Mouse (Mus musculus) hindbrain, embryonic 15.5 days (tissue): Measurements from ENCODE around the gene Cga. TPM values are rescaled to one million over a fixed set of nuclear protein-coding genes. Genes with fewer than 3 reads are reported as not detected.

Experiments used
- ATAC-seq: fragments of 200-750 bp; cut with Nextera tagmentation; 2 replicates; pipeline ENCODE4 v1.8.0; 2017; ENCODE audit warnings: low read depth, moderate number of reproducible peaks, moderate TSS enrichment; ENCODE audit not compliant: low FRiP score
- H3K27ac ChIP-seq: fragments of 300-500 bp; sonication (generic); replicated peaks from 2 replicates; pipeline ENCODE4 v1.5.1; 2015; ENCODE audit warnings: mild to moderate bottlenecking, inconsistent platforms
- H3K27me3 ChIP-seq: fragments of 300-500 bp; sonication (generic); 2 replicates; pipeline ENCODE4 v1.6.1; 2015; ENCODE audit warnings: control low read depth, inconsistent platforms
- H3K36me3 ChIP-seq: fragments of 300-500 bp; sonication (generic); 2 replicates; pipeline ENCODE4 v1.6.1; 2015; ENCODE audit warnings: control low read depth, inconsistent platforms
- H3K4me1 ChIP-seq: fragments of 300-500 bp; sonication (generic); replicated peaks from 2 replicates; pipeline ENCODE4 v1.6.1; 2015; ENCODE audit warnings: control low read depth, inconsistent platforms
- H3K4me2 ChIP-seq: fragments of 300-500 bp; sonication (generic); 2 replicates; pipeline ENCODE4 v1.6.1; 2015; ENCODE audit warnings: moderate library complexity, mild to moderate bottlenecking, inconsistent platforms
- H3K4me3 ChIP-seq: fragments of 300-500 bp; sonication (generic); 2 replicates; pipeline ENCODE4 v1.5.1; 2015; ENCODE audit warnings: mild to moderate bottlenecking, inconsistent platforms
- H3K9ac ChIP-seq: fragments of 300-500 bp; sonication (generic); 2 replicates; pipeline ENCODE4 v1.6.1; 2015; ENCODE audit warnings: inconsistent platforms
- H3K9me3 ChIP-seq: fragments of 300-500 bp; sonication (generic); 2 replicates; pipeline ENCODE4 v1.6.1; 2016; ENCODE audit warnings: control low read depth, inconsistent platforms
- WGBS: fragments of 180-500 bp; shearing (Covaris S2); methylation state at CpG from one replicate; pipeline ENCODE4 v1.1.7; 2015; 5-methylcytosine and 5-hydroxymethylcytosine counted together
- polyA plus RNA-seq: library from polyadenylated mRNA; unstranded; fragments of >200 nt; fragmentation: Nextera tagmentation; extraction: Ambion mirVana; gene quantifications from 2 replicates; pipeline ENCODE4 v1.2.1, GENCODE M21; 2015

Gene Cga
- not detected in 2 replicates for polyA plus RNA-seq

DNA sequence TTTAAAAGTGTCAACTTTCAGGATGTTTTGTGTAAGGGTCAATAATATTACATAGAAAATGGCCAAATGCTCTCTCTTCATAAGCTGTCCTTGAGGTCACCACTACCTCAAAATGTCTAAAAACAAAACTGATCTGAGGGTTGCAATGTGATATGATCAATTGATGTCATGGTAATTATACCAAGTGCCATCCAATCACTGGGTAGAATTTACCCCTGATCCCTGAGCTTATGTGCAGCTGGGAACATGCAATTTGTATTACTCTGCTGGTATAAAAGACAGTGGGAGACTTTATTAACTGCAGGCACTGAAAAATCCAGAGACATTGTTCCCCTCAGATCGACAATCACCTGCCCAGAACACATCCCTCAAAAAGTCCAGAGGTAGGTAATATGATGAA, at the start of gene Cga:
Gene Cga, plus strand, starts transcription at position 301 of the 400 bp plus-strand sequence.
- no peak within 1 kb of the TSS for H3K9ac ChIP-seq
- no peaks in the 10 kb centered on the region for H3K36me3 ChIP-seq
- WGBS = 79% methylated on average over 1 of the region's 1 CpGs
- no peak within 1 kb of the TSS for H3K4me3 ChIP-seq
- H3K27ac ChIP-seq = no peak within 1 kb of the TSS
- no peak for ATAC-seq
- no peaks in the 10 kb centered on the region for H3K4me1 ChIP-seq
- H3K27me3 ChIP-seq = peaks cover 18% of the 10 kb centered on the region
- no peaks in the 10 kb centered on the region for H3K9me3 ChIP-seq
- H3K4me2 ChIP-seq = no peak within 1 kb of the TSS

DNA sequence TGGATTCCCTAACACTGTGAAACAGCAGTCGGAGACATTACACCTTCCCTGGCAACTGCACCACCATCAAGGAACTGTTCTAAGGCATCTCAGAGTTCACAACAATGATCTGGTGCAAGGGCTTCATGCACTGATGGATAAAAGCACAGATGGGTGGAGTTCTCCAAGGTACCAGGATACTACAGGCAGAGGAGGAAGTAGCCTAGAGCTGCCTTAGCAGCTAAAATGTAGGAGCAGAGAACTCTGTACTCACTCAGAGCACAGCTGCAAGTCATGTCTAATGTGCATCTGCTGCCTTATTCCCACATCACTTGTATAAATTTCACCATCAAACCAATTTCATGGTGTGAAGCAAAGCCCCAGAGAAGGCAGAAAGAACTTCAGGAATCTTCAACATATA, 49.7 kb upstream of the Cga start:
- 91% methylated on average over 1 of the region's 1 CpGs for WGBS
- Histone ChIP-seq H3K27ac (no peak overlapping the region), H3K9ac (no peak overlapping the region), H3K4me1 (peaks cover 10% of the 10 kb centered on the region; the same call in 1 of the 2 replicates), H3K4me2 (no peak overlapping the region), H3K27me3 (no peaks in the 10 kb centered on the region), H3K9me3 (no peaks in the 10 kb centered on the region), H3K4me3 (no peak overlapping the region), H3K36me3 (peaks cover 3% of the 10 kb centered on the region; the same call in 1 of the 2 replicates)
- ATAC-seq = no peak

DNA sequence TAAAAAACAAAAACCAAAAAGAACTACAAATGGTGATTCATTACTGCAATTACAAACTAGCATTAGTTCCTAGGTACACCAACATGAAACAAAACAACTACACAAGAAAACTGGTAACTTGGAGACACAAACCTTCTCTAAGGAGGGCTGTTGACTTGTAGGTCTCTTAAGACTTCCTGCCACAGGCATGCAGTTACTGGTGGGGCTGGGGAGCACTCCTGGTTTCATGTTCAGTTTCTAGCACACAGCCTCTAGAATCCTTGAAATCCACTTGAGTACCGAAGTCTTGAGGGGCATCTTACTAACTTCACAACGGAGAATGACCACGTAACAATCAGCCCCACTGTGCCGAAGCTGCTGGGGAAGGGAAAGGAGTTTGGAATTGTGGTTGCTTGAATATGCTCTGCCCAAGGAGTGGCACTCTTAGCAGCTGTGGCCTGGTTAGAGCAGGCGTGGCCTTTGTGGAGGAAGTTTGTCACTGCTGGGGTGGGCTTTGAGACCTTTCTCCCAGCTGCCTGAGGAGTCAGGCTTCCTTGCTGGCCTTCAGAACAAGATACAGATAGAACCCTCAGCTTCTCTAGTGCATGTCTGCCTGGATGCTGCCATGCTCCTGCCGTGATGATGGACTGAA, 45.8 kb upstream of the Cga start:
- WGBS = 92% methylated on average over 6 of the region's 6 CpGs
- H3K9me3 ChIP-seq = no peaks in the 10 kb centered on the region
- ATAC-seq = no peak

DNA sequence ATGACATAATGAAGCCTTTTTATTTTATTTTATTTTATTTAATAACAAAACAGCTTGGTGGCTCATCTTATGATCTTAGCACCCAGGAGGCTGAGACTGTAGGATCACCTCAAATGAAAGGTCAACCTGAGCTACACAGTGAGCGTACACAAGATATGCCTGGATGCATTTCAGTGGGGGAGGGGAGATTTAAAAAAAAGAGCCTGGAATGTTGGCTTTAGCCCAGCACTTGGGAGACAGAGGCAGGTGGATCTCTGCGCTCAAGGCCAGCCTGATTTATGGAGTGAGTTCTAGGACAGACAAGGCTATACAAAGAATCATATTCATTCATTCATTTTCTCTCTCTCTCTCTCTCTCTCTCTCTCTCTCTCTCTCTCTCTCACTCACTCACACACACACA, 43.4 kb upstream of the Cga start:
- H3K27me3 ChIP-seq = no peaks in the 10 kb centered on the region
- H3K36me3 ChIP-seq = no peaks in the 10 kb centered on the region
- no peak for ATAC-seq
- no peaks in the 10 kb centered on the region for H3K9me3 ChIP-seq
- no peak overlapping the region for H3K9ac ChIP-seq
- no peak overlapping the region for H3K4me2 ChIP-seq
- H3K4me3 ChIP-seq = no peak overlapping the region
- H3K27ac ChIP-seq = no peak overlapping the region
- no peaks in the 10 kb centered on the region for H3K4me1 ChIP-seq
- 84% methylated on average over 2 of the region's 2 CpGs for WGBS

More for the DNA sequence above, 45.8 kb upstream of the Cga start:
- no peak overlapping the region for H3K9ac ChIP-seq
- H3K4me3 ChIP-seq = no peak overlapping the region
- peaks cover 10% of the 10 kb centered on the region; the same call in 1 of the 2 replicates for H3K4me1 ChIP-seq
- H3K27ac ChIP-seq = no peak overlapping the region
- no peaks in the 10 kb centered on the region for H3K27me3 ChIP-seq
- H3K36me3 ChIP-seq = no peaks in the 10 kb centered on the region
- H3K4me2 ChIP-seq = no peak overlapping the region

DNA sequence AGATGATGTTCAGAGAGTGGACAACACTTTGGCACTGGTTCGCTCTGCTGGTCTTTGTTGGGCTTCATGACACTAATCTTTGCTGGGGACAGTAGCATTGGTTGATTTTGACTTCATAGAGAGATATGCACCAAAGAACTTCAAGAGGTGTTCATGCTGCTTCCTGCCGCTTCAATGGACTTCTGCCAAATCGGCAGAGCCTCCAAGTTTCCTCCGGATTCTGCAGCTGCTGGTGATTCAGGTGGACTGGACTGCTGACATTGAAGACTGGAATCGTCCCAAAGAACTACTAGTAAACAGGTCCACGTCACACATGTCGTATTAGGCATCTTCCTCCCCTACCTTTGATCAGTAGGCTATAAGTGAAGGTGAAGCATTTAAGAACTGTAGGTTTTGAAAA, 41.5 kb upstream of the Cga start:
- no peaks in the 10 kb centered on the region for H3K36me3 ChIP-seq
- ATAC-seq = no peak
- no peak overlapping the region for H3K27ac ChIP-seq
- H3K9ac ChIP-seq = no peak overlapping the region
- H3K4me2 ChIP-seq = no peak overlapping the region
- WGBS = 92% methylated on average over 7 of the region's 7 CpGs
- no peak overlapping the region for H3K4me3 ChIP-seq
- H3K27me3 ChIP-seq = no peaks in the 10 kb centered on the region
- H3K9me3 ChIP-seq = no peaks in the 10 kb centered on the region
- H3K4me1 ChIP-seq = no peaks in the 10 kb centered on the region

DNA sequence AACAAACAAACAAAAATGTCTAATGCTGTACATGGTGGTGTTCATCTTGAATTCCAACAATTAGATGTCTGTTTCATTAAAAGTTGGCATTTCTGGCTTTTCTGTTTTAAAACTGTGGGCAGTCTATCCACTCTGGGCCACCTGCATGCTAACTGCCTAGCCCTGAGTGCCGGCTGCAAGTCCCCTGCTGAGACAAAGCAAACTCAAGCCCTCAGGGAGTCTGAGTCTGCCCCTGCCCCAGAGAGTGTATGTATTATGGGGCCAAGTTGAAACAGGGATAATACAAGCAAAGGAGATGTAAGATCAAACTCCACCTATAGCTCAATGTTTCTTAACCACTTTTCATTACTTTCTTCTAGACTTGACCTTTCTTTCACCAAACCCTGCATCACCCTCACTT, 37.6 kb upstream of the Cga start:
- Histone ChIP-seq H3K27ac (no peak overlapping the region), H3K9ac (no peak overlapping the region), H3K4me1 (peaks cover 11% of the 10 kb centered on the region; the same call in 1 of the 2 replicates), H3K36me3 (no peaks in the 10 kb centered on the region), H3K4me3 (no peak overlapping the region), H3K27me3 (no peaks in the 10 kb centered on the region), H3K9me3 (no peaks in the 10 kb centered on the region), H3K4me2 (no peak overlapping the region)
- no peak for ATAC-seq
- 10% methylated on average over 1 of the region's 1 CpGs for WGBS

DNA sequence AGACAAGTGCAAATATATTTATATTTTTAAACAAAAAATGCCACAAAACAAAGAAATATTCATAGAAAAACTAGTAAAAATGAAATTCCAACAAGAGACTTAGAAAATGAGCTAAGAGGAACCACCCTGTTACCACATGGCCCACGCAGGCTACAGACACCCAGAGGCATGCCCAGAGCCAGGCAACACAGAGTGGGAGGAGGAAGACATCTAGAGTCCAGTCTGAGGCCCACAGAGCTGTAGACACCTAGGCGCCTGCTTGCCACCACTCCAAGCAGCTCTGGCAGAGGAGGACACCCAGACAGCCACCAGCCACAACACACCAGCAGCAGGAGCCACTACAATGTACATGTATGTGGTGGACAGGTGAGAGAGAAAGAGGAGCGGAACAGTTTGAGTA, 34.7 kb upstream of the Cga start:
- ATAC-seq = no peak
- Histone ChIP-seq H3K9me3 (no peaks in the 10 kb centered on the region), H3K9ac (no peak overlapping the region), H3K4me1 (peaks cover 11% of the 10 kb centered on the region; the same call in 1 of the 2 replicates), H3K27me3 (no peaks in the 10 kb centered on the region), H3K4me3 (no peak overlapping the region), H3K36me3 (no peaks in the 10 kb centered on the region), H3K4me2 (no peak overlapping the region), H3K27ac (no peak overlapping the region)
- 92% methylated on average over 3 of the region's 3 CpGs for WGBS

DNA sequence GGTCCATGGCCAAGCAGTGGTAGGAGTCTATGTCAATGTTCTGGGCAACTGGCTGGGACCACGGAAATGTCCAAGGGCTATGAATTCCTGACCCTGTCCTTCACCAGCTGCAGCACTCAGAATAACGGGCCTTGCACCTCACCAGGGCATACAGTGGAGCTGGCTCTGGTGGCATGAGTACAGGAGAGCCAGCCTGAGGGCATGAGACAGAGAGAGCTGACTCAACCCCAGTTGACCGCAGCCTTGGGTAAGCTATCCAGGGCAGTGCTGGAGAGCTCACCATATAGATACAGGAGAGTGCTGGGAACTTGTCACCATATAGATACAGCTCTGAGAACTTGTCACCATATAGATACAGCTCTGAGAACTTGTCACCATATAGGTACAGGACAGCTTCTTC, 34.2 kb upstream of the Cga start:
- Histone ChIP-seq H3K4me1 (peaks cover 11% of the 10 kb centered on the region; the same call in 1 of the 2 replicates), H3K27me3 (no peaks in the 10 kb centered on the region), H3K9me3 (no peaks in the 10 kb centered on the region), H3K36me3 (no peaks in the 10 kb centered on the region), H3K4me2 (no peak overlapping the region), H3K4me3 (no peak overlapping the region), H3K9ac (no peak overlapping the region), H3K27ac (no peak overlapping the region)
- ATAC-seq = peak; percentile 43; the same call in 1 of the 2 replicates
- 88% methylated on average over 3 of the region's 3 CpGs for WGBS

DNA sequence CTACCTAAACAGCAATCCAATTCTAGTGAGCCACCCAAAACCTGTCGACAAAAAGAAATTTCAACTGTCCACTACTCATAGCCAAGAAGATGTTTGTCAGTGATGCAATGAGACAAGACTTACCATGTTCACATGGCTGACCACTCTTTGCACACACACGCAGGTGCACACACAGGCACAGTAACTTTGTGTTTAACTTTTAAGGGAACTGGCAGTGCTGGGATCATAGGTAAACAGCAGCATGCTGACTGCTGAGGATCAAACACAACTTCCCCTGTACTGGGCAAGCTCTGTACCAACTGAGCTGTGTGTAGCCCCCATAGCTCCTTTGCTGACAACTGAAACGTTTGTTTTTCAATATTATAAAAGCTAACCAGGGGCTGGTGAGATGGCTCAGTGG, 32.1 kb upstream of the Cga start:
- H3K9ac ChIP-seq = no peak overlapping the region
- H3K27ac ChIP-seq = no peak overlapping the region
- 0 out of 2 replicates have a peak, but pooled peaks have one; percentile 15 for ATAC-seq
- H3K36me3 ChIP-seq = no peaks in the 10 kb centered on the region
- H3K9me3 ChIP-seq = no peaks in the 10 kb centered on the region
- no peaks in the 10 kb centered on the region for H3K27me3 ChIP-seq
- H3K4me3 ChIP-seq = no peak overlapping the region
- WGBS = 93% methylated on average over 3 of the region's 3 CpGs
- no peak overlapping the region for H3K4me2 ChIP-seq
- peaks cover 11% of the 10 kb centered on the region; the same call in 1 of the 2 replicates for H3K4me1 ChIP-seq

DNA sequence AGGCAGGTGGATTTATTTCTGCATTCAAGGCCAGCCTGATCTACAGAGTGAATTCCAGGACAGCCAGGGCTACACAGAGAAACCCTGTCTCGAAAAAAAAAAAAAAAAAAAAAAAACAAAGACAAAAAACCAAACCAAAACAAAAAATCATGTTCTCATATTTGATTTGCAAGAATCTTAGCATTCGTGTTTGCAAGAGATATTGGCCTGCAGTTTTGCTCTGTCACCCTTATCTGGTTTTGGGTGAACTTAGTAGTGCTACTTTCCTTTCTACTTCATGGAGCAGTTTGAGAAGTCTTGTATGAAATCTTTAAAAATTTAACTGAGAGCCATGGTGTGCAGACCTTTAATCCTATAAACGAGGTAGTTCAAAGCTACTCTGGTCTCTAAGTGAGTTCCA, 23.8 kb upstream of the Cga start:
- Histone ChIP-seq H3K9ac (no peak overlapping the region), H3K4me1 (peaks cover 6% of the 10 kb centered on the region; the same call in 1 of the 2 replicates), H3K36me3 (no peaks in the 10 kb centered on the region), H3K27me3 (no peaks in the 10 kb centered on the region), H3K27ac (no peak overlapping the region), H3K4me2 (no peak overlapping the region), H3K9me3 (no peaks in the 10 kb centered on the region), H3K4me3 (no peak overlapping the region)
- 91% methylated on average over 3 of the region's 3 CpGs for WGBS
- ATAC-seq = no peak

DNA sequence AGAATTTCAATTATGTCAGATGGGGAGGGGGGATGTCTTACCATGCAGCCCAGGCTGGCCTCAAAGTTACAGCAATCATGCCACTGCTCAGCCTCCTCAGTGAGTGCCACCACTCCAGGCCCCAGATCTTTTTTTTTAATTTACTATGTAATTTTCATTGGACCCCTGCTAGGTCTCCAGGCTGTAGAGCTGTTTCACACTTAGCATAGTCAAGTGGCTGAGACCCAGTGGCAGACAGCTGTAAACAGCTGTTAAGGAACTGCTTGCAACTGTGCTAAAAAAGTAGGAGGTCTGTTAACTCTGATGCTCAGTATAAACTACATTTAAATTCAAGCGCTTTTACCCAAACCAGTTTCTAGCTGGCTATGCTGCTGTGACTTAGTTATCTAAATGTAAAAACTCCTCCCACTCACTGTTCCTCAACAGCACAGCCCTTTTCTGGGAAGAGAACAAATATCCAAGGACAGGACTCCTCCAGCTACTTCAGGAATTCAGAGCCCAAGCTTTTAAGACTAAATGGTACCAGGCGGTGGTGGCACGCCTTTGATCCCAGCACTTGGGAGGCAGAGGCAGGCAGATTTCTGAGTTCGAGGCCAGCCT, 20.6 kb upstream of the Cga start:
- peak; percentile 20; the same call in 1 of the 2 replicates for ATAC-seq

DNA sequence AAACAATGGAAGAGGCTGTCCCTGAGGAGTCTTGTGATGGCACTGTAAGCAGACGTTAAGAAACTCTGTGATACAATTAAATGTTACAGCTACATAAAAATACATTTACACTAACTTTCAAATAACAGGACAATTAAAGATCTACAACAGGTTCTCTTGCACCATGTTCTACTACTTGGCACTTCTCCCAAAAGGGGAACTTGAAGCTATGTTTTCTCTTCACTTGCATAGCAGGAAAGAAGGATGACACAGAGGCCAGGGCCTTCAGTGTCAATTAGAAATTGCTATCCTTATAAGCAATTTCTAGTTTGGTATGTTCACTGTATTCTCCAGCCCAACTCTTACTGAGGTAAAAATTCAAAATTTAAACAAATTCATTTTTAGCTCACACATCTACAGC, 19.3 kb upstream of the Cga start:
- H3K36me3 ChIP-seq = 0 out of 2 replicates have a peak, but pooled peaks cover 4% of the 10 kb centered on the region
- H3K4me2 ChIP-seq = no peak overlapping the region
- H3K4me3 ChIP-seq = no peak overlapping the region
- H3K4me1 ChIP-seq = peaks cover 10% of the 10 kb centered on the region; the same call in 1 of the 2 replicates
- no peak overlapping the region for H3K27ac ChIP-seq
- H3K9ac ChIP-seq = no peak overlapping the region
- 51% methylated on average over 1 of the region's 1 CpGs for WGBS
- H3K9me3 ChIP-seq = no peaks in the 10 kb centered on the region
- no peaks in the 10 kb centered on the region for H3K27me3 ChIP-seq
- no peak for ATAC-seq

More for the DNA sequence above, 20.6 kb upstream of the Cga start:
- Histone ChIP-seq H3K27ac (no peak overlapping the region), H3K4me1 (peaks cover 10% of the 10 kb centered on the region; the same call in 1 of the 2 replicates), H3K36me3 (no peaks in the 10 kb centered on the region), H3K4me3 (no peak overlapping the region), H3K27me3 (no peaks in the 10 kb centered on the region), H3K9ac (no peak overlapping the region), H3K9me3 (no peaks in the 10 kb centered on the region), H3K4me2 (no peak overlapping the region)
- 96% methylated on average over 4 of the region's 4 CpGs for WGBS
